Mouse (Mus musculus) limb, embryonic 15.5 days (tissue): ENCODE measurements at regions not wholly inside any gene's neighbourhood (a gene's known extent, or its start where the extent isn't known, plus 50 kb on each side); places are given as distances from the start of the nearest gene placed in this dataset.

Source experiments
- ATAC-seq: fragments of 200-750 bp; cut with Nextera tagmentation; 2 replicates; pipeline ENCODE4 v1.8.0; 2017; ENCODE audit warnings: low read depth, moderate TSS enrichment; ENCODE audit not compliant: insufficient number of reproducible peaks, low FRiP score, low TSS enrichment
- H3K27ac ChIP-seq: fragments of 300-500 bp; sonication (generic); 2 replicates; pipeline ENCODE4 v1.5.1; 2015; ENCODE audit warnings: moderate library complexity, mild to moderate bottlenecking, inconsistent platforms
- H3K27me3 ChIP-seq: fragments of 300-500 bp; sonication (generic); 2 replicates; pipeline ENCODE4 v1.6.1; 2015; ENCODE audit warnings: inconsistent platforms
- H3K36me3 ChIP-seq: fragments of 300-500 bp; sonication (generic); 2 replicates; pipeline ENCODE4 v1.6.1; 2015; ENCODE audit warnings: inconsistent platforms
- H3K4me1 ChIP-seq: fragments of 300-500 bp; sonication (generic); 2 replicates; pipeline ENCODE4 v1.6.1; 2015; ENCODE audit warnings: inconsistent platforms
- H3K4me2 ChIP-seq: fragments of 300-500 bp; sonication (generic); 2 replicates; pipeline ENCODE4 v1.6.1; 2015; ENCODE audit warnings: mild to moderate bottlenecking, inconsistent platforms
- H3K4me3 ChIP-seq: fragments of 300-500 bp; sonication (generic); 2 replicates; pipeline ENCODE4 v1.5.1; 2015; ENCODE audit warnings: mild to moderate bottlenecking, inconsistent platforms
- H3K9ac ChIP-seq: fragments of 300-500 bp; sonication (generic); 2 replicates; pipeline ENCODE4 v1.6.1; 2015; ENCODE audit warnings: inconsistent platforms
- H3K9me3 ChIP-seq: fragments of 300-500 bp; sonication (generic); 2 replicates; pipeline ENCODE4 v1.6.1; 2016; ENCODE audit warnings: inconsistent platforms
- WGBS: fragments of 180-500 bp; shearing (Covaris S2); methylation state at CpG from one replicate; pipeline ENCODE4 v1.1.7; 2015; 5-methylcytosine and 5-hydroxymethylcytosine counted together

- H3K9me3 ChIP-seq = no peaks in the 10 kb centered on the region
- no peak overlapping the region for H3K9ac ChIP-seq
- H3K36me3 ChIP-seq = no peaks in the 10 kb centered on the region
- H3K27ac ChIP-seq = no peak overlapping the region
- no peaks in the 10 kb centered on the region for H3K27me3 ChIP-seq
- no peak overlapping the region for H3K4me2 ChIP-seq
- no peak overlapping the region for H3K4me3 ChIP-seq
- H3K4me1 ChIP-seq = no peaks in the 10 kb centered on the region
- no peak for ATAC-seq
- WGBS = 30% methylated on average over 4 of the region's 4 CpGs
These were observed 1605.4 kb downstream of the 4930444P10Rik start for GRCm38 (mm10) chr1:14487708-14488127.

- Histone ChIP-seq H3K9me3 (no peaks in the 10 kb centered on the region), H3K9ac (no peak overlapping the region), H3K27me3 (no peaks in the 10 kb centered on the region), H3K4me2 (no peak overlapping the region), H3K4me3 (no peak overlapping the region), H3K36me3 (no peaks in the 10 kb centered on the region), H3K27ac (no peak overlapping the region), H3K4me1 (no peaks in the 10 kb centered on the region)
- WGBS = 44% methylated on average over 2 of the region's 2 CpGs
- no peak for ATAC-seq
These were observed 1607.4 kb downstream of the 4930444P10Rik start for GRCm38 (mm10) chr1:14485746-14486145.

GRCm38 (mm10) chr1:14484121-14484916, 1608.8 kb downstream of the 4930444P10Rik start:
- H3K36me3 ChIP-seq = no peaks in the 10 kb centered on the region
- no peak overlapping the region for H3K4me3 ChIP-seq
- no peaks in the 10 kb centered on the region for H3K9me3 ChIP-seq
- H3K27me3 ChIP-seq = no peaks in the 10 kb centered on the region
- WGBS = 81% methylated on average over 6 of the region's 6 CpGs
- H3K4me1 ChIP-seq = no peaks in the 10 kb centered on the region
- no peak overlapping the region for H3K4me2 ChIP-seq
- no peak for ATAC-seq
- no peak overlapping the region for H3K9ac ChIP-seq
- no peak overlapping the region for H3K27ac ChIP-seq

GRCm38 (mm10) chr1:14472294-14472693, 1620.8 kb downstream of the 4930444P10Rik start:
- Histone ChIP-seq H3K36me3 (no peaks in the 10 kb centered on the region), H3K4me1 (no peaks in the 10 kb centered on the region), H3K4me3 (no peak overlapping the region), H3K4me2 (no peak overlapping the region), H3K9ac (no peak overlapping the region), H3K27ac (no peak overlapping the region), H3K27me3 (no peaks in the 10 kb centered on the region), H3K9me3 (no peaks in the 10 kb centered on the region)
- no peak for ATAC-seq
- 41% methylated on average over 3 of the region's 3 CpGs for WGBS

GRCm38 (mm10) chr1:14471551-14471950, 1621.6 kb downstream of the 4930444P10Rik start:
- Histone ChIP-seq H3K27me3 (no peaks in the 10 kb centered on the region), H3K27ac (no peak overlapping the region), H3K9me3 (no peaks in the 10 kb centered on the region), H3K36me3 (no peaks in the 10 kb centered on the region), H3K4me3 (no peak overlapping the region), H3K4me2 (no peak overlapping the region), H3K9ac (no peak overlapping the region), H3K4me1 (no peaks in the 10 kb centered on the region)
- ATAC-seq = no peak
- 46% methylated on average over 2 of the region's 2 CpGs for WGBS

GRCm38 (mm10) chr1:14464788-14465482, 1628.2 kb downstream of the 4930444P10Rik start:
- no peak for ATAC-seq

GRCm38 (mm10) chr1:14462496-14462895, 1630.6 kb downstream of the 4930444P10Rik start:
- no peak overlapping the region for H3K4me2 ChIP-seq
- 22% methylated on average over 3 of the region's 3 CpGs for WGBS
- ATAC-seq = no peak
- H3K9ac ChIP-seq = no peak overlapping the region
- H3K4me1 ChIP-seq = peaks cover 6% of the 10 kb centered on the region
- no peaks in the 10 kb centered on the region for H3K27me3 ChIP-seq
- no peak overlapping the region for H3K4me3 ChIP-seq
- H3K27ac ChIP-seq = no peak overlapping the region
- H3K36me3 ChIP-seq = no peaks in the 10 kb centered on the region
- H3K9me3 ChIP-seq = no peaks in the 10 kb centered on the region

More at GRCm38 (mm10) chr1:14464788-14465482, 1628.2 kb downstream of the 4930444P10Rik start:
- Histone ChIP-seq H3K27ac (no peak overlapping the region), H3K4me1 (peaks cover 6% of the 10 kb centered on the region), H3K9me3 (no peaks in the 10 kb centered on the region), H3K27me3 (no peaks in the 10 kb centered on the region), H3K36me3 (no peaks in the 10 kb centered on the region), H3K4me2 (no peak overlapping the region), H3K4me3 (no peak overlapping the region), H3K9ac (no peak overlapping the region)
- 36% methylated on average over 5 of the region's 5 CpGs for WGBS

GRCm38 (mm10) chr1:14460811-14461210, 1632.3 kb downstream of the 4930444P10Rik start:
- 39% methylated on average over 4 of the region's 4 CpGs for WGBS
- H3K27me3 ChIP-seq = no peaks in the 10 kb centered on the region
- no peak overlapping the region for H3K4me2 ChIP-seq
- H3K36me3 ChIP-seq = no peaks in the 10 kb centered on the region
- no peak overlapping the region for H3K27ac ChIP-seq
- no peak for ATAC-seq
- H3K9me3 ChIP-seq = no peaks in the 10 kb centered on the region
- no peak overlapping the region for H3K4me3 ChIP-seq
- no peak overlapping the region for H3K9ac ChIP-seq
- H3K4me1 ChIP-seq = peaks cover 6% of the 10 kb centered on the region

- H3K36me3 ChIP-seq = no peaks in the 10 kb centered on the region
- H3K27me3 ChIP-seq = no peaks in the 10 kb centered on the region
- H3K4me2 ChIP-seq = no peak overlapping the region
- 66% methylated on average over 2 of the region's 2 CpGs for WGBS
- H3K9me3 ChIP-seq = no peaks in the 10 kb centered on the region
- H3K4me1 ChIP-seq = no peaks in the 10 kb centered on the region
- no peak overlapping the region for H3K9ac ChIP-seq
- no peak overlapping the region for H3K27ac ChIP-seq
- no peak overlapping the region for H3K4me3 ChIP-seq
- no peak for ATAC-seq
These were observed 1663.8 kb downstream of the 4930444P10Rik start for GRCm38 (mm10) chr1:14429326-14429725.

- no peaks in the 10 kb centered on the region for H3K4me1 ChIP-seq
These were observed 1672.1 kb downstream of the 4930444P10Rik start for GRCm38 (mm10) chr1:14421030-14421429.

GRCm38 (mm10) chr1:14413826-14414445, 1679.2 kb downstream of the 4930444P10Rik start:
- Histone ChIP-seq H3K9ac (no peak overlapping the region), H3K27me3 (no peaks in the 10 kb centered on the region), H3K36me3 (no peaks in the 10 kb centered on the region), H3K4me2 (no peak overlapping the region), H3K4me3 (no peak overlapping the region), H3K9me3 (no peaks in the 10 kb centered on the region), H3K27ac (no peak overlapping the region), H3K4me1 (no peaks in the 10 kb centered on the region)
- WGBS = 87% methylated on average over 4 of the region's 4 CpGs
- ATAC-seq = no peak

More at GRCm38 (mm10) chr1:14421030-14421429, 1672.1 kb downstream of the 4930444P10Rik start:
- no peak overlapping the region for H3K27ac ChIP-seq
- H3K27me3 ChIP-seq = no peaks in the 10 kb centered on the region
- H3K9me3 ChIP-seq = no peaks in the 10 kb centered on the region
- whole genome bisulfite sequencing = 65% methylated on average over 1 of the region's 1 CpGs
- H3K36me3 ChIP-seq = no peaks in the 10 kb centered on the region
- H3K4me3 ChIP-seq = no peak overlapping the region
- H3K9ac ChIP-seq = no peak overlapping the region
- H3K4me2 ChIP-seq = no peak overlapping the region
- ATAC-seq = no peak
